Mouse (Mus musculus): Measurements from ENCODE around the gene Slc17a8.

GRCm38 (mm10) chr10:89594309-89594708, 26.7 kb downstream of the Slc17a8 start:
- TF ChIP-seq ZC3H11A (IDR thresholded peaks at IDR 0.05; ENCODE audit: borderline replicate concordance, low read depth, low read length), result no peak
- no peak for TF ChIP-seq HCFC1 (IDR thresholded peaks at IDR 0.05; ENCODE audit: borderline replicate concordance, insufficient read depth, low read length)
- no peak for TF ChIP-seq MAFK (IDR thresholded peaks at IDR 0.05; ENCODE audit: insufficient read depth, low read depth, low read length)
- no peak for TF ChIP-seq CHD2 (IDR thresholded peaks at IDR 0.05; ENCODE audit: low read depth, low read length)
- no peak for TF ChIP-seq ZNF384 (IDR thresholded peaks at IDR 0.05; ENCODE audit: low read depth, low read length)
